Mouse (Mus musculus) heart, embryonic 12.5 days (tissue): ENCODE measurements around the gene Ciz1. TPM values are rescaled to one million over a fixed set of nuclear protein-coding genes. Genes with fewer than 3 reads are reported as not detected.
A peak's percentile ranks its signal among the peaks of the same experiment; 100 is the strongest.

Source experiments
- ATAC-seq: fragments of 200-750 bp; cut with Nextera tagmentation; 2 replicates; pipeline ENCODE4 v1.8.0; 2017; ENCODE audit warnings: moderate TSS enrichment, moderate library complexity; ENCODE audit not compliant: insufficient number of reproducible peaks, low FRiP score
- H3K27ac ChIP-seq: fragments of 300-500 bp; sonication (generic); 2 replicates; pipeline ENCODE4 v1.5.1; 2016; ENCODE audit warnings: mild to moderate bottlenecking, moderate library complexity; ENCODE audit not compliant: poor library complexity, severe bottlenecking
- H3K27me3 ChIP-seq: fragments of 300-500 bp; sonication (generic); replicated peaks from 2 replicates; pipeline ENCODE4 v1.6.1; 2016; ENCODE audit warnings: mild to moderate bottlenecking, moderate library complexity
- H3K36me3 ChIP-seq: fragments of 300-500 bp; sonication (generic); 2 replicates; pipeline ENCODE4 v1.6.1; 2016; ENCODE audit warnings: mild to moderate bottlenecking, moderate library complexity
- H3K4me1 ChIP-seq: fragments of 300-500 bp; sonication (generic); replicated peaks from 2 replicates; pipeline ENCODE4 v1.6.1; 2016; ENCODE audit warnings: mild to moderate bottlenecking
- H3K4me2 ChIP-seq: fragments of 300-500 bp; sonication (generic); 2 replicates; pipeline ENCODE4 v1.6.1; 2016; ENCODE audit warnings: mild to moderate bottlenecking, moderate library complexity
- H3K4me3 ChIP-seq: fragments of 300-500 bp; sonication (generic); 2 replicates; pipeline ENCODE4 v1.5.1; 2016; ENCODE audit warnings: mild to moderate bottlenecking
- H3K9ac ChIP-seq: fragments of 300-500 bp; sonication (generic); 2 replicates; pipeline ENCODE4 v1.6.1; 2016; ENCODE audit warnings: mild to moderate bottlenecking, moderate library complexity
- H3K9me3 ChIP-seq: fragments of 300-500 bp; sonication (generic); replicated peaks from 2 replicates; pipeline ENCODE4 v1.6.1; 2016; ENCODE audit warnings: mild to moderate bottlenecking, moderate library complexity
- WGBS: fragments of 180-500 bp; shearing (Covaris S2); methylation state at CpG from one replicate; pipeline ENCODE4 v1.1.7; 2016; 5-methylcytosine and 5-hydroxymethylcytosine counted together
- polyA plus RNA-seq: library from polyadenylated mRNA; unstranded; fragments of >200 nt; fragmentation: Nextera tagmentation; extraction: Ambion mirVana; gene quantifications from 2 replicates; pipeline ENCODE4 v1.2.1, GENCODE M21; 2016

Ciz1 gene
- polyA plus RNA-seq, 1 experiment from 2014 or later, result 40.5 TPM

GRCm38 (mm10) chr2:32420647-32421046 lies 68.5 kb downstream of the Ciz1 start:
- H3K36me3 ChIP-seq, result peaks cover 56% of the 10 kb centered on the region
- H3K9ac ChIP-seq, result no peak overlapping the region
- WGBS, result 84% methylated on average over 6 of the region's 6 CpGs
- ATAC-seq, result no peak
- no peak overlapping the region for H3K27ac ChIP-seq
- no peak overlapping the region for H3K4me2 ChIP-seq
- peaks cover 31% of the 10 kb centered on the region for H3K4me1 ChIP-seq
- no peaks in the 10 kb centered on the region for H3K27me3 ChIP-seq
- H3K4me3 ChIP-seq, result no peak overlapping the region
- no peaks in the 10 kb centered on the region for H3K9me3 ChIP-seq

GRCm38 (mm10) chr2:32421851-32422251 lies 69.7 kb downstream of the Ciz1 start:
- Histone ChIP-seq H3K27me3 (no peaks in the 10 kb centered on the region), H3K27ac (no peak overlapping the region), H3K9me3 (no peaks in the 10 kb centered on the region), H3K4me2 (no peak overlapping the region), H3K4me3 (no peak overlapping the region), H3K36me3 (peaks cover 44% of the 10 kb centered on the region), H3K9ac (no peak overlapping the region), H3K4me1 (peaks cover 32% of the 10 kb centered on the region)
- 91% methylated on average over 6 of the region's 6 CpGs for WGBS
- no peak for ATAC-seq

- Histone ChIP-seq H3K27me3 (no peaks in the 10 kb centered on the region), H3K4me2 (peak overlapping the region; percentile 81), H3K36me3 (peaks cover 25% of the 10 kb centered on the region), H3K4me3 (peak overlapping the region; percentile 46), H3K9me3 (no peaks in the 10 kb centered on the region), H3K9ac (peak overlapping the region; percentile 53), H3K27ac (peak overlapping the region; percentile 79), H3K4me1 (peaks cover 44% of the 10 kb centered on the region)
- peak; percentile 89 for ATAC-seq
- under 1% methylated on average over 14 of the region's 14 CpGs for WGBS
Observed at GRCm38 (mm10) chr2:32423481-32424331, 71.6 kb downstream of the Ciz1 start.

GRCm38 (mm10) chr2:32424796-32425195 lies 72.7 kb downstream of the Ciz1 start:
- no peak overlapping the region for H3K4me2 ChIP-seq
- H3K9me3 ChIP-seq, result no peaks in the 10 kb centered on the region
- peaks cover 14% of the 10 kb centered on the region for H3K36me3 ChIP-seq
- no peak overlapping the region for H3K4me3 ChIP-seq
- H3K4me1 ChIP-seq, result peaks cover 55% of the 10 kb centered on the region
- H3K9ac ChIP-seq, result no peak overlapping the region
- ATAC-seq, result no peak
- 28% methylated on average over 3 of the region's 3 CpGs for WGBS
- H3K27ac ChIP-seq, result peak overlapping the region; percentile 79
- no peaks in the 10 kb centered on the region for H3K27me3 ChIP-seq

- 53% methylated on average over 5 of the region's 5 CpGs for WGBS
- Histone ChIP-seq H3K9ac (no peak overlapping the region), H3K4me3 (no peak overlapping the region), H3K27me3 (no peaks in the 10 kb centered on the region), H3K4me1 (peaks cover 61% of the 10 kb centered on the region), H3K9me3 (no peaks in the 10 kb centered on the region), H3K27ac (peak overlapping the region; percentile 79; the same call in 1 of the 2 replicates), H3K36me3 (peaks cover 7% of the 10 kb centered on the region), H3K4me2 (no peak overlapping the region)
- ATAC-seq, result no peak
Observed at GRCm38 (mm10) chr2:32425568-32425967, 73.4 kb downstream of the Ciz1 start.

- 91% methylated on average over 1 of the region's 1 CpGs for WGBS
- Histone ChIP-seq H3K27me3 (no peaks in the 10 kb centered on the region), H3K9ac (no peak overlapping the region), H3K27ac (no peak overlapping the region), H3K4me2 (no peak overlapping the region), H3K4me3 (no peak overlapping the region), H3K9me3 (no peaks in the 10 kb centered on the region), H3K4me1 (peaks cover 65% of the 10 kb centered on the region), H3K36me3 (0 out of 2 replicates have a peak, but pooled peaks cover 2% of the 10 kb centered on the region)
- no peak for ATAC-seq
Observed at GRCm38 (mm10) chr2:32426141-32426540, 74.0 kb downstream of the Ciz1 start.

GRCm38 (mm10) chr2:32427720-32428119 lies 75.6 kb downstream of the Ciz1 start:
- no peak for ATAC-seq
- WGBS, result 84% methylated on average over 5 of the region's 5 CpGs
- H3K4me1 ChIP-seq, result peaks cover 68% of the 10 kb centered on the region

GRCm38 (mm10) chr2:32428262-32428722 lies 76.2 kb downstream of the Ciz1 start:
- H3K9ac ChIP-seq, result no peak overlapping the region
- peaks cover 62% of the 10 kb centered on the region for H3K4me1 ChIP-seq
- no peaks in the 10 kb centered on the region for H3K9me3 ChIP-seq
- no peaks in the 10 kb centered on the region for H3K27me3 ChIP-seq
- H3K4me3 ChIP-seq, result no peak overlapping the region
- 62% methylated on average over 8 of the region's 8 CpGs for WGBS
- 0 out of 2 replicates have a peak overlapping the region, but pooled peaks have one; percentile 5 for H3K4me2 ChIP-seq
- no peak overlapping the region for H3K27ac ChIP-seq
- ATAC-seq, result no peak
- no peaks in the 10 kb centered on the region for H3K36me3 ChIP-seq

More at GRCm38 (mm10) chr2:32427720-32428119, 75.6 kb downstream of the Ciz1 start:
- no peak overlapping the region for H3K4me3 ChIP-seq
- no peak overlapping the region for H3K27ac ChIP-seq
- no peak overlapping the region for H3K9ac ChIP-seq
- H3K36me3 ChIP-seq, result no peaks in the 10 kb centered on the region
- H3K27me3 ChIP-seq, result no peaks in the 10 kb centered on the region
- no peak overlapping the region for H3K4me2 ChIP-seq
- no peaks in the 10 kb centered on the region for H3K9me3 ChIP-seq

GRCm38 (mm10) chr2:32429215-32429891 lies 77.2 kb downstream of the Ciz1 start:
- no peak for ATAC-seq
- H3K4me2 ChIP-seq, result no peak overlapping the region
- H3K9ac ChIP-seq, result no peak overlapping the region
- H3K4me1 ChIP-seq, result peaks cover 55% of the 10 kb centered on the region
- 0 out of 2 replicates have a peak, but pooled peaks cover 2% of the 10 kb centered on the region for H3K36me3 ChIP-seq
- WGBS, result 74% methylated on average over 4 of the region's 4 CpGs
- no peaks in the 10 kb centered on the region for H3K9me3 ChIP-seq
- H3K27me3 ChIP-seq, result no peaks in the 10 kb centered on the region
- no peak overlapping the region for H3K4me3 ChIP-seq
- no peak overlapping the region for H3K27ac ChIP-seq
